Mouse (Mus musculus) neutrophil, adult 5-6 weeks (primary cell): ENCODE results near the gene Col4a3. TPM values are rescaled to one million over a fixed set of nuclear protein-coding genes. Genes with fewer than 3 reads are reported as not detected.

Source experiments
- ATAC-seq: fragments of 151-379, 151-347 bp; 2 replicates; pipeline ENCODE4 v1.8.0; 2017; ENCODE audit warnings: mild to moderate bottlenecking, moderate TSS enrichment; ENCODE audit not compliant: insufficient number of reproducible peaks, poor library complexity, low FRiP score, severe bottlenecking; ENCODE audit errors: extremely low read depth
- total RNA-seq: library from RNA; stranded (forward); fragments of 200-1000 nt; gene quantifications from 2 replicates; pipeline ENCODE4 v1.2.3, GENCODE M21; 2017

The Col4a3 gene
- total RNA-seq, 1 experiment from 2014 or later, result not detected

GRCm38 (mm10) chr1:82647989-82648388, 61.3 kb downstream of the Col4a3 start:
- no peak for ATAC-seq

DNA sequence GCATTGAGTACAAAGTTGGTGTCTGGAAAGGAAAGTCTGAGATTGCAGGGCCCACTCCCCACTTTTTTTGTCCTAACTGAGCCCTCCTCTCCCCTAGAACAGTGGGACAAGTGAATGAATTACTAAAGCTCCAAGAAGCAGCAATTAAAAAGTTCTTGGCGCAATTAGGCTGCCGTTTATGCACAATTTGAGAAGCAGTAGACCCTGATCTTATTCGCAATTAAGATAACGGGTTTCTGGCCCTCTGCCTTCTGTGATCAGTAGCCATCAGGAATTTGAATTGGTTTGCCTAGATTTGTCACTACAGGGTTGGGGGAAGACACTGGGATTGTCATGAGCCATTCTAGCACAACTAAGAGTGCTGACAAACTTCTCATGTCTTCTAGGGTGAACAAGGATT, 64.1 kb downstream of the Col4a3 start:
- no peak for ATAC-seq

- ATAC-seq, result no peak
Measured at GRCm38 (mm10) chr1:82654046-82654445, 67.3 kb downstream of the Col4a3 start.

GRCm38 (mm10) chr1:82656452-82656851, 69.7 kb downstream of the Col4a3 start:
- ATAC-seq, result no peak

DNA sequence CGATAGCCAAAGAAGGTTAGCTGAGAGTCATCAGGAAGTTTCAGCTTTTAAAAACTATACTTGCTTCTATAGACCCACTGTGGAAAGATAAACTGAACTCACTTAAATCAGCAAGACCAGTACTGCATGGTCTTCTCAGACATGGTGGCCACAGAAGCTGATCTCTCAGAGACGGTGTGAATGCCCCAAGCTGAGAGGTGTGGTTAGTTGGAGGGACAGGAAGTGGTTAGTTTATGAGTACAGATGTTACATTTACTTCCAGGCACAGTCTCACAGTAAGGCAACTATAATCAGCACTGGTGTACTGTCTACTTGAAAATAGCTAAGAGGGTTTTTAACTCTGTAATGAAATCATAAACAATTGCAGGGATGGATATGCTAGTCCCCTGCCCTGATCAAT, 75.5 kb downstream of the Col4a3 start:
- no peak for ATAC-seq

DNA sequence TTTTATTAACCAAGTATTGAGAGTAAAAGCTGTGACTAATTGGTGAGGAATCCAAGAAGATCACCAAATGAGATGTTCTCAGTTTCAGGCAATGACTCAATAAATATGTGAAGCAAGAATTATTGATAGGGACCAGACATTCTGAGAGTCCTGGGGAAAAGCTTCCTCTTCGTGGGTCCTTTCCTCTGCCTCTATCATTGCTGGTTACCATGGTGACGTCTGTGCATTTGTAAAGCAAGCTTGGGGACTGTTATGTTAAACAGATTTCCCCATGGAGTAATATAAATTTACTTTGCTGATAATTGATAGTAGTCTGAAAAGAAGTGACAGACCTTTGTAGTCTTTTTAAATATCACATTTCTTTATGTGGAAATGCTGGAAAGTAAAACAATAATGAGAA, 76.8 kb downstream of the Col4a3 start:
- no peak for ATAC-seq

DNA sequence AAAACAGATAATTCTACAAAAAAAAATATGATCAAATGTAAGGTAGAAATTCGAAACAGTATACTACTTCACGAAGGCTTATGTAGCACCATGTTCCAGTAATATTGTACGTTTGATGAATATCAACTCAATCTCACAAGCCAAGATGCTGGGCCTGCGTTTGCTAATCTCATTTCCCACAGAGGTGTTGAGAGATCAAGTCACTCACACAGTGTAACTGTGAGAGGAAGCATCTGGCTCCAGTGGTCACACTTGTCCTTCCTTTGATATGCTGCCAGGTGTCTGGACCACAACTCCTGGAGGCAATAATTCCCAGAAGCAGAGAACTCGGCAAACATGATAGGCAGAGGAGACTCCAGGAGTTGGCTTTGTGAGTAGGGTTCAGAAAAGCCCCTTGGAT, 99.6 kb downstream of the Col4a3 start:
- no peak for ATAC-seq

DNA sequence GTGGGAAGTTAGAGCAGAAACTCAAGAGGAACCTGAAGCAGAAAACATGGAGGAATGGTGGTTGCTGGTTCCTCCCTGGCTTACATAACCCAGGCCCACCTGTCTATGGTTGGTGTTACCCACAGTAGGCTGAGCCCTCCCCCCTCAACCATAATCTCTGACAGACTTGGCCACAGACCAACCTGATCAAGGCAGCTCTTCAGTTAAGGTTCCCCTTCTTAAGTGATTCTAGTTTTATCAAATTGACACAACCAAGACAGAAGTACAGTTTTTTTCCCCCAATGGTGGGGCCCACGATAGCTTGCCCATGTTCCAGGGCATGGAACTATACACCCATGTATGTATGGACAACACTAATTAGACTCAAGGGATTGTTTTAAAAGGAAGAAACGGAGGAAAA, 100.1 kb downstream of the Col4a3 start:
- ATAC-seq, result no peak

- no peak for ATAC-seq
Measured at GRCm38 (mm10) chr1:82687931-82688330, 101.2 kb downstream of the Col4a3 start.

DNA sequence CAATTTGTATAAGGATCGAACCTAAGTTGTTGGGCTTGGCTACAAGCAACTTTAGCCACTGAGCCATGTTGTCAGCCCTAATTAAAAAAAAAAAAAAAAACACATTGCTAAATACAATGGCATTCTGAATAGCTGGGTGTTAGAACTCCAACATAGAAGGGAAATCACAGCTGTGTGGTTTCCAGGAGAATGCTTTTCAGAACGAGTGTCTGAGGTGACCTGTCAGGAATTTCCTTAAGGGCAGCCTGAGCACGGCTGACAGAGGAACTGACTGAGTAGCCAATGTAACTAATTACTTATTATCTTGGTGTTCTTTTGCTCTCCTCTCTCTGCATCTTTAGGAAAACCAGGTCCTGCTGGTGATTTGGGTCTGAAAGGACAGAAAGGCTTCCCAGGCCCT, 109.2 kb downstream of the Col4a3 start:
- ATAC-seq, result no peak

GRCm38 (mm10) chr1:82717816-82718512, 131.2 kb downstream of the Col4a3 start:
- no peak for ATAC-seq

GRCm38 (mm10) chr1:82724339-82725025, 137.8 kb downstream of the Col4a3 start, which contains the start of gene Mff:
TSS of gene Mff (plus strand) at chr1:82724890.
- ATAC-seq, result peak; percentile 99

GRCm38 (mm10) chr1:82725026-82725874, 138.5 kb downstream of the Col4a3 start:
- peak; percentile 74 for ATAC-seq

DNA sequence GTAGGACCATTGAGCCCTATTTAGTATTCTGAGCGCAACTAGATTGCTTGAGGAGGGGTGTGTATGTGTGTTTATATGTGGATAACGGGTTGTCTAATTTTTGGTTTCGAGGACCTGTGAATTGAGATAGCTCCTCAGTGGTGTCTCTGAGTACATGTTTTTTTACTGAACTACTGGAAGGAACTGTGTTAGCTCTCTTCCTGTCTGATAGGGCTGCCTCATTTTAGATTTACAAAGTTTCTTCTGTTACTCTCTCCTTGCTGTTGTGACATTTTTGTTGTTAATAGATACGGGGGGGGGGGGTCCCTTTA, 139.1 kb downstream of the Col4a3 start:
- no peak for ATAC-seq

- no peak for ATAC-seq
Measured at GRCm38 (mm10) chr1:82726482-82726881, 139.8 kb downstream of the Col4a3 start.

- no peak for ATAC-seq
Measured at GRCm38 (mm10) chr1:82733357-82733756, 146.6 kb downstream of the Col4a3 start.

DNA sequence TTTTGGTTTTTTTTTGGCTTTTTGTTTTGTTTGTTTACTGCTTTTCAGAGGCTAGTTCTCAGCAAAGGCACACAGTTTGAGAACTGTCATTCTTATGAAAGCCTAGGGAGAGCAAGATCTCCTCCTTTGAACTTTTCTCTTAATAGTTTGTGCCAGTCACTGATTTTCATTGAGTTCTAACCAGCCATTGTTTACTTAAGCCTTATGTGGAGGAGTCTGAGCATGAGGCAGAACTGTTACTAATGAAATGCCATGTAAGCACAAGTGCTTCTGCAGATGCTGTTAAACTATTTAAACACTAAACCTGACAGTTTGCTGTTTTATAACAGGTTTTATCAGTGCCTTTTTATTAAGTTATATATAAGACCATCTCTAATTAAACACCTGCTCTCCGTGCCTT, 151.3 kb downstream of the Col4a3 start:
- ATAC-seq, result no peak

GRCm38 (mm10) chr1:82741539-82741938, 154.8 kb downstream of the Col4a3 start:
- ATAC-seq, result no peak

DNA sequence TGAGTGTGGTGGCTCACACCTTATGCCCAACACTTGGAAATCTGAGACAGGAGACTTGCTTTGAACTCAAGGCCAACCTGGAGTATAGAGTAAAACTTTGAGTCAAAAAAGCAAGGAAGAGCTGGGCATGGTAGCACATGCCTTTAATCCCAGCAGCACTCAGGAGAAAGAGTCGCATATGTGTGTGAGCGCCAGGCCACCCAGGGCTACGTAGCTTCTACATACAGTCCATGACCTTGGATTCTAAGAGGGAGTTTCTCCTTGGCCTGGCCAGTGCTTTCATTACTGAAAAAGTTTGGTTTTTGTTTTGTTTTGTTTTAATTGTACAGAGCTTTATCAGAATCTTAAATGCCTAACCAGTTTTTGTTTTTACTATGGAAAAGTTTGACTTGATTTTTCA, 157.2 kb downstream of the Col4a3 start:
- ATAC-seq, result no peak

DNA sequence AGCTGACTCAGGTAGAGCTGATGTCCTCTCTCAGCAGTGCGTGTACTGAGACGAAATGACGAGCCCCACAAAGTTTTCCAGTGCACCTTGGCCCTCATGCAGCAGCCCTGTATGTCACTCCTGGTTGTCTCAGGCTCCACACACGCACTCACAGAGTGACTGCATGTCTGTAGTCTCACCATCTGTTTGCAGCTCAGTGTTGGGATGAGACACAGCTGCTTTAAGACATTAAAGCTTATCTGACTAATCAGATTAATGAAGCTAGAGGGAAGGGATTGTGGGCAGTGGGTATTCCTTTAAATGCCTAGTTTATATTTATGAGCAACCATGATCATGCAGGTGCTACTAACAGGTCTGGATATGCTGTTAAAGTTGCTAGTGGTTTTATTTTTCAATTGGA, 159.7 kb downstream of the Col4a3 start:
- no peak for ATAC-seq
